Mouse (Mus musculus): Measurements from ENCODE around the gene Aig1.

Aig1 gene

GRCm38 (mm10) chr10:13850071-13850470 is 18.7 kb downstream of the Aig1 start:
- DNase-seq (ENCODE audit: low read depth, low spot score), result no peak

GRCm38 (mm10) chr10:13849205-13849604 is 19.6 kb downstream of the Aig1 start:
- DNase-seq (ENCODE audit: low read depth, low spot score), result no peak

DNA sequence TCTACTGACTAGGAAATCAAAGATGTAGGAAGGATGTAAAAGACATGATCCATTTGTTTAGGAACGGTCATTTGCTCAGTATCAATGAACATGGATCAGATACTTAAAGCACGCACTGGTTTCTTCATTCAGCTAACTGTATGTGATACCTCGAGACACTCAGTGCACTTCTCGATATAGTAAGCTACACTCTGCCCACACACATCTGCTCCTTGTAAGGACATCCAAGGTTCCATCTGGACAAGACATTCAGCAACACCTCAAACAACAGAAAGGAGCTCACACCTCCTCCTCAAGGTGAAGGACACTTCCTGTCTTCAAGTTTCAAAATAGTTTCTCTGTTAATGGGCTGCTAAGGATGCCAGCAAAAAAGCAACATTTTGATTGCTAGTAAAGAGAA is 23.9 kb downstream of the Aig1 start:
- DNase-seq (ENCODE audit: low read depth, low spot score), result no peak

DNA sequence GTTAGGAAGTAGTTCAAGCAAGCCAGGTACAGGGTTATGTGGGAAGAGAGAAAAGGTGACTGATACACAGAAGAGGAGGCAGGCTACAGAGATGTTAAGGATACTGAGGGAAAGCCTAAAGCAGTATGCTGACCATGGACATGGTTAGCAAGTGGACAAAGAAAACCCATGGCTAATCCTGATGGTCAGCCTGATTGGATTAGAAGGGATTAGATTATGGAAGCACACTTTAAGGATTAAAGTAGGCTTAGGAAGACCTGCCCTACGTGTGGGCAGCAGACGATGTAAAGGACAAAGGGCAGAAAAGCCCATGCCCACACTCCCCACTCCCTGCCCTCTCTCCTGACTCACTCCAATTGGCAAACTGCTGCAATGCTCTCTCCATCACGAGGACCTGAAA is 25.0 kb downstream of the Aig1 start:
- no peak for DNase-seq (ENCODE audit: low read depth, low spot score)

- DNase-seq (ENCODE audit: low read depth, low spot score), result no peak
These were observed 25.9 kb downstream of the Aig1 start for GRCm38 (mm10) chr10:13842855-13843254.

- DNase-seq (ENCODE audit: low read depth, low spot score), result no peak
These were observed 30.2 kb downstream of the Aig1 start for GRCm38 (mm10) chr10:13838511-13839126.

- no peak for DNase-seq (ENCODE audit: low read depth, low spot score)
These were observed 30.9 kb downstream of the Aig1 start for GRCm38 (mm10) chr10:13837709-13838456.

- no peak for DNase-seq (ENCODE audit: low read depth, low spot score)
These were observed 31.8 kb downstream of the Aig1 start for GRCm38 (mm10) chr10:13836956-13837355.

DNA sequence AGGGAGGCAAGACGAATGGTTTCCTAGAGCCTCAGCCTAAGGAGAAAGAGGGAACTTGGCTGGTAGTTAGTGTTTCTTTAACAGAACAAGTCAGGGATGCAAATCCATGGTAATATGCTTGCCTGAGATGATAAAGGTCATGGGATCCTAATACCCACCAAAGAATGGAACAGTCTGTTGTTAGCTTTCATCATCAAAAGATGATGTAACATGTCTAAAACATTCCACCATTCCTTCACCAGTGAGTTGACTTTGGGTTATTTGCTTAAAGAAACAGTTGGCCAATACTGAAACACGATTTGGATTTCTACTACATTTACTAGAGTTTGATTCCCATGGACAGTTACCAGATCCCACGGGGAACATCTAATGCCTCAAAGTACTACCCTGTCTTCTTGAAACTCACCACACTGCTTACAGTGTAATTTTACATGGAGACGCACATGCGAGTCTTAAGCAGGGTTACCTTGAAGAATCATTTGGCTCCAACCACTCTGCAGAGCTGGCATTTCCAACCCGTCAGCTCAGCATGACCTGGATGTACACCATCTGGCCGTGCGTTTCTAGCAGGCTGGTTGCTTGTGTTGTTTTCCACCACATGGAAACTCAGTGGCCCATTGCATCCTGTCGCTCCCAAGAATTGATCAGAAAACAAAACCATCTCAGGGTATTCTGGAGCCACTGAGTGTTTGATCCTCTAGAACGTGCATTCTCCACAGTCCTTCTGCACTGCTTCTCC is 32.9 kb downstream of the Aig1 start:
- DNase-seq (ENCODE audit: low read depth, low spot score), result no peak

DNA sequence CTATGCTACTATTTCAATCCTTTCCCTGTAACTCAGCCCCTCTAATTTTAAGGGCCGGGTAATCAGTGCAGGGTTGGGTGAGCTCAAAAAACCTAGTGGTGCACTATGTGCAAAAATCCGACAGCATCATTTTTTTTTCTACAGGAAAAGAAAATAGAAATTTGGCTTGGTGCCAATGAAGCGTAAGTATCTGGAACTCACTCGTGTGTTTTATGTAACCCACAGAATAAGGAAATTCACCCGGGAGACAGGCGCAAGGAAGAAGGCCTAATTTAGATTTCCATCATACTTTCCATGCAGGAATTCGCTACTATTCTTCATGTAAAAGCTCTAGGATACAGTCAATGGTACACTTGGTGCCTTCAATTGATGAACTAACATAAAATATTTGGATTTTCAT is 34.7 kb downstream of the Aig1 start:
- no peak for DNase-seq (ENCODE audit: low read depth, low spot score)

GRCm38 (mm10) chr10:13833066-13833566 is 35.7 kb downstream of the Aig1 start:
- no peak for DNase-seq (ENCODE audit: low read depth, low spot score)

GRCm38 (mm10) chr10:13832546-13833033 is 36.2 kb downstream of the Aig1 start:
- peak; percentile 58 for DNase-seq (ENCODE audit: low read depth, low spot score)

DNA sequence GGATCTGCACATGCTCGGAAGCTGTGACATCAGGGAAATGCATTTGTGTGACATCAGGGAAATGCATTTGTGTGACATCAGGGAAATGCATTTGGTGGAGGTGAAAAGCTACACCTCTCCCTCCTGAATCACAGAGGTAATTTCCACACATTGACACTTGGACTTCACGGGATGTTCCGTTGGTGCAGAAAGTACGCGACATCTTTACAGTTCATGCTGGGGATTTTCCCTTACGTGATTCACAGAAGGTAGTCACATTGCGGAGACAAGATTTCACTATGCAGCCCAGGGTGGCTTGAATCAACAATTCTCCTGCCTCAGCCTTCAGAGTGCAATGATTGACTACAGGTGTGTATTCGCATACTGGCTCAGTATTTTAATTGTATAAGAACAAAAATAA is 41.6 kb downstream of the Aig1 start:
- peak; percentile 28 for DNase-seq (ENCODE audit: low read depth, low spot score)

- DNase-seq (ENCODE audit: low read depth, low spot score), result no peak
These were observed 55.2 kb downstream of the Aig1 start for GRCm38 (mm10) chr10:13813591-13813990.

GRCm38 (mm10) chr10:13808291-13808690 is 60.5 kb downstream of the Aig1 start:
- DNase-seq (ENCODE audit: low read depth, low spot score), result no peak

- no peak for DNase-seq (ENCODE audit: low read depth, low spot score)
These were observed 62.0 kb downstream of the Aig1 start for GRCm38 (mm10) chr10:13806806-13807205.

GRCm38 (mm10) chr10:13801296-13801695 is 67.5 kb downstream of the Aig1 start:
- no peak for DNase-seq (ENCODE audit: low read depth, low spot score)

- no peak for DNase-seq (ENCODE audit: low read depth, low spot score)
These were observed 75.3 kb downstream of the Aig1 start for GRCm38 (mm10) chr10:13793458-13793857.

DNA sequence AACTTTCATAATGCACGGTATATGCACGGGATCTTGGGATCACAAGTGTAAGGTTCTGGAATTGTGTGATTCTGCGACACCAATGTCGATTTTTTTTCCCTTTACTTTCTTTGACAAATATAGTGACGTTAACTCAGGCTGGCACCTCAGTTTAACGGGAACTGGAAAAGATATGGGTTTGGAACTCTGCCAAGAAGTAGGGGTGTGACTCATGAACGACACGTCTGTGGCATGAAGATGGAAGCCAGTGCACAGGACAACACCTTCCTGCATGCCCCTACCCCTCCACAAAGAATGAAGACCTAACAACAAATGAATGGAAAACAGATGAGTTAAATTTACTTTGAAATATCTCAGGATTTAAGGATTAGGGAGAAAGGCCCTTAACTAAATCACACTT is 76.0 kb downstream of the Aig1 start:
- DNase-seq (ENCODE audit: low read depth, low spot score), result no peak

DNA sequence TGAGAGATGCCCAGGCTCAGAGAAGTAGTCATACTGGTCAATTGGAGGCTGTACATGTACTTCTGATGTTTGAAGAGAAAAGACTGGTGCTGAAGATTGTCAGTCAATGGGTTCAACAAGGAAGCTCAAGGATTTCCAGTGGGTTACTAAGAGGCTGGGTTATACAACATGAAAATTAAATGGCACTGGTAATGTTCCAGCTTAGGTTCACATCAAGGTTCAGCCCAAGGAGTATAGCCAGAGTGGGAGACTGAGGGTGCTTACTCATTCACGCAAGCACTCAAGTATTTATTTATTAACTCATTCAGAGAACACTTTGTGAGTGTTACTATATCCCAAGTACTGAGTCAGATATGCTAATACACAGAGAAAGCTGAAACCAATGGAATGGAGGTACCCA is 79.2 kb downstream of the Aig1 start:
- DNase-seq (ENCODE audit: low read depth, low spot score), result no peak

GRCm38 (mm10) chr10:13788057-13788456 is 80.7 kb downstream of the Aig1 start:
- DNase-seq (ENCODE audit: low read depth, low spot score), result no peak

- DNase-seq (ENCODE audit: low read depth, low spot score), result no peak
These were observed 86.0 kb downstream of the Aig1 start for GRCm38 (mm10) chr10:13782774-13783173.
